Comparison of ENCODE assay signal across 8 mouse cellular contexts in genomic region chr6:51458925-51459312, GRCm38 (mm10). TPM values are rescaled to one million over a fixed set of nuclear protein-coding genes. Genes with fewer than 3 reads are reported as not detected.
DNase-seq lines count a peak whose midpoint lies in the region; ATAC-seq and TF ChIP-seq lines count a peak whose summit lies in the region.
"Had no signal": no experiment of that assay in that cellular context is flagged by ENCODE, and none has a peak within 500 bp of the region (broad histone marks: within the 10 kb centered on the region; RNA-seq: fewer than 3 reads in every experiment).

No protein-coding gene starts in this region.

- no peak overlapping the region for H3K27ac ChIP-seq in lung, embryonic 15.5 days
- 0 out of 2 replicates have a peak overlapping the region, but pooled peaks have one; percentile 22 for H3K27ac ChIP-seq in limb, embryonic 15.5 days
- no peak overlapping the region for H3K27ac ChIP-seq in stomach, postnatal 0 days (replicated peaks)

- H3K36me3 ChIP-seq in lung, embryonic 15.5 days: peaks cover 51% of the 10 kb centered on the region
- H3K36me3 ChIP-seq in limb, embryonic 15.5 days: peaks cover 40% of the 10 kb centered on the region
- peaks cover 16% of the 10 kb centered on the region for H3K36me3 ChIP-seq in stomach, postnatal 0 days (ENCODE audit: control insufficient read depth, insufficient read depth, low read length)

- no peaks in the 10 kb centered on the region for H3K4me1 ChIP-seq in lung, embryonic 15.5 days
- peaks cover 3% of the 10 kb centered on the region; the same call in 1 of the 2 replicates for H3K4me1 ChIP-seq in limb, embryonic 15.5 days
- no peaks in the 10 kb centered on the region for H3K4me1 ChIP-seq in stomach, postnatal 0 days (replicated peaks; ENCODE audit: control insufficient read depth, insufficient read depth)

- H3K9me3 ChIP-seq in lung, embryonic 15.5 days: no peaks in the 10 kb centered on the region
- H3K9me3 ChIP-seq in limb, embryonic 15.5 days: no peaks in the 10 kb centered on the region
- H3K9me3 ChIP-seq in stomach, postnatal 0 days (ENCODE audit: control insufficient read depth, low read length): no peaks in the 10 kb centered on the region

- peak; percentile 19; the same call in 1 of the 2 replicates for ATAC-seq in lung, embryonic 15.5 days (ENCODE audit: borderline replicate concordance, extremely low read depth, low FRiP score, low TSS enrichment)
- no peak for ATAC-seq in limb, embryonic 15.5 days (ENCODE audit: insufficient number of reproducible peaks, low FRiP score, low TSS enrichment, low read depth)
- peak; percentile 52 for ATAC-seq in stomach, postnatal 0 days (ENCODE audit: low FRiP score, low TSS enrichment)
- ATAC-seq in erythroid progenitor cell, adult 5-6 weeks (replicated peaks; ENCODE audit: low FRiP score, poor library complexity, severe bottlenecking): no peak

- H3K4me3 ChIP-seq in lung, embryonic 15.5 days: no peak overlapping the region
- no peak overlapping the region for H3K4me3 ChIP-seq in limb, embryonic 15.5 days
- no peak overlapping the region for H3K4me3 ChIP-seq in stomach, postnatal 0 days (ENCODE audit: low read depth, low read length)

- no peak overlapping the region for H3K4me2 ChIP-seq in lung, embryonic 15.5 days
- H3K4me2 ChIP-seq in limb, embryonic 15.5 days: no peak overlapping the region
- no peak overlapping the region for H3K4me2 ChIP-seq in stomach, postnatal 0 days (replicated peaks; ENCODE audit: low read depth)

- 43% methylated on average over 2 of the region's 2 CpGs for WGBS in lung, embryonic 15.5 days
- 44% methylated on average over 2 of the region's 2 CpGs for WGBS in limb, embryonic 15.5 days
- 58% methylated on average over 2 of the region's 2 CpGs for WGBS in stomach, postnatal 0 days

- no peak for DNase-seq in lung, postnatal 14 days
- peak; percentile 34 to 74 for DNase-seq in adrenal gland, postnatal 36 days
- no peak for DNase-seq in stomach, postnatal 0 days (ENCODE audit: low spot score)
- no peak for DNase-seq in spleen, postnatal 14 days (ENCODE audit: low spot score in 2 of 2)
- DNase-seq: kidney, adult 8-10 months had no signal

- H3K9ac ChIP-seq in lung, embryonic 15.5 days: no peak overlapping the region
- no peak overlapping the region for H3K9ac ChIP-seq in limb, embryonic 15.5 days
- no peak overlapping the region for H3K9ac ChIP-seq in stomach, postnatal 0 days (ENCODE audit: low read length)

- H3K27me3 ChIP-seq in lung, embryonic 15.5 days: no peaks in the 10 kb centered on the region
- no peaks in the 10 kb centered on the region for H3K27me3 ChIP-seq in limb, embryonic 15.5 days
- no peaks in the 10 kb centered on the region for H3K27me3 ChIP-seq in stomach, postnatal 0 days (ENCODE audit: control insufficient read depth, insufficient read depth, low read length)

- no peak for TF ChIP-seq EP300 in stomach, postnatal 0 days (optimal IDR thresholded peaks at IDR 0.05)

- TF ChIP-seq CTCF in stomach, postnatal 0 days (IDR thresholded peaks at IDR 0.05; ENCODE audit: low read depth): no peak

RNA-seq across cellular contexts. Expression of gene Hnrnpa2b1, which starts 10.8 kb away (rescaled TPM):
- 1,895 and 2,008 TPM in 2 replicates for polyA plus RNA-seq in lung, embryonic 15.5 days (2015; fragmentation: Nextera tagmentation; extraction: Ambion mirVana)
- 100 to 1,000 TPM; 593 to 702 TPM for total RNA-seq in adrenal gland, postnatal 36 days (2021)
- polyA plus RNA-seq in limb, embryonic 15.5 days (2015; fragmentation: Nextera tagmentation; extraction: Ambion mirVana): 1,549 and 1,691 TPM in 2 replicates
- polyA plus RNA-seq in stomach, postnatal 0 days (2015; fragmentation: Nextera tagmentation; extraction: Ambion mirVana): 525 and 543 TPM in 2 replicates
- 1,450 and 1,811 TPM in 2 replicates for total RNA-seq in erythroid progenitor cell, adult 5-6 weeks (2015; ENCODE audit: low replicate concordance)
- 1,487 and 2,530 TPM in 2 replicates for total RNA-seq in erythroid progenitor cell, adult 5-6 weeks (2017; ENCODE audit: low replicate concordance)

RNA-seq across cellular contexts. Expression of gene Cbx3, which starts 11.2 kb away (rescaled TPM):
- polyA plus RNA-seq in lung, embryonic 15.5 days (2015; fragmentation: Nextera tagmentation; extraction: Ambion mirVana): 501 and 507 TPM in 2 replicates
- 100 to 1,000 TPM in 1 of 2 experiments, 10 to 100 TPM in 1; 88.4 to 111 TPM for total RNA-seq in adrenal gland, postnatal 36 days (2021)
- polyA plus RNA-seq in limb, embryonic 15.5 days (2015; fragmentation: Nextera tagmentation; extraction: Ambion mirVana): 369 and 396 TPM in 2 replicates
- polyA plus RNA-seq in stomach, postnatal 0 days (2015; fragmentation: Nextera tagmentation; extraction: Ambion mirVana): 209 and 224 TPM in 2 replicates
- 276 and 309 TPM in 2 replicates for total RNA-seq in erythroid progenitor cell, adult 5-6 weeks (2015; ENCODE audit: low replicate concordance)
- total RNA-seq in erythroid progenitor cell, adult 5-6 weeks (2017; ENCODE audit: low replicate concordance): 350 and 420 TPM in 2 replicates

RNA-seq across cellular contexts. Expression of gene Nfe2l3, which starts 26.4 kb away (rescaled TPM):
- polyA plus RNA-seq in lung, embryonic 15.5 days (2015; fragmentation: Nextera tagmentation; extraction: Ambion mirVana): 2.4 and 3.4 TPM in 2 replicates
- total RNA-seq in adrenal gland, postnatal 36 days (2021): under 1 TPM; 0.20 to 0.26 TPM
- 3.9 and 5.9 TPM in 2 replicates for polyA plus RNA-seq in limb, embryonic 15.5 days (2015; fragmentation: Nextera tagmentation; extraction: Ambion mirVana)
- polyA plus RNA-seq in stomach, postnatal 0 days (2015; fragmentation: Nextera tagmentation; extraction: Ambion mirVana): 19.6 and 20.9 TPM in 2 replicates
- total RNA-seq in erythroid progenitor cell, adult 5-6 weeks (2015; ENCODE audit: low replicate concordance): 1.4 TPM in 1 of 2 replicates, not detected in the other
- 0.51 TPM in 1 of 2 replicates, not detected in the other for total RNA-seq in erythroid progenitor cell, adult 5-6 weeks (2017; ENCODE audit: low replicate concordance)

Comparison
In these comparisons a context has a peak if more than half of its experiments do, and no peak if none do; other contexts are left out.
1. ATAC-seq: peak in lung, embryonic 15.5 days (single experiment) and stomach, postnatal 0 days (single experiment); none in limb, embryonic 15.5 days (single experiment) and erythroid progenitor cell, adult 5-6 weeks (single experiment).
2. DNase-seq: peak in adrenal gland, postnatal 36 days (2 of 2); none in lung, postnatal 14 days (single experiment), stomach, postnatal 0 days (single experiment) and spleen, postnatal 14 days (0 of 2).